Mouse (Mus musculus): Measurements from ENCODE around the gene Cbarp. TPM values are rescaled to one million over a fixed set of nuclear protein-coding genes. Genes with fewer than 3 reads are reported as not detected.

Gene Cbarp
- polyA plus RNA-seq, 1 experiment from 2014 or later: 30.0 TPM

GRCm38 (mm10) chr10:80104181-80104580 is 36.5 kb downstream of the Cbarp start:
- CTCF ChIA-PET: interaction anchor here (1.0 to 2.2 kb wide), 3 partner anchors 13 to 120 kb away, joined by 3 to 6 read pairs (median 4); partner anchors contain the start of gene Tmem259

GRCm38 (mm10) chr10:80103032-80103431 is 37.6 kb downstream of the Cbarp start:
- ChIA-PET POLR2A (interaction anchor here (0.7 to 1.6 kb wide), 7 partner anchors 11 to 113 kb away, joined by 3 to 7 read pairs (median 3); partner anchors contain the start of gene Cirbp), CTCF (interaction anchor here (1.0 to 1.2 kb wide), 2 partner anchors 20 to 119 kb away, joined by 3 to 4 read pairs; partner anchors contain the start of gene Tmem259)
- in situ Hi-C loops (cut with MboI; ENCODE audit: low pct_unique_long_range_greater_than_20kb): no loop called here
- no peaks in the 10 kb centered on the region for H3K27me3 ChIP-seq
- TF ChIP-seq CTCF (IDR thresholded peaks at IDR 0.05): no peak
- ATAC-seq: no peak
- DNase-seq (ENCODE audit: low read depth, low spot score): no peak

More at GRCm38 (mm10) chr10:80104181-80104580, 36.5 kb downstream of the Cbarp start:
- ATAC-seq (peak; percentile 28), DNase-seq (ENCODE audit: low read depth, low spot score) (peak; percentile 59)
- H3K27me3 ChIP-seq: no peaks in the 10 kb centered on the region
- TF ChIP-seq CTCF (IDR thresholded peaks at IDR 0.05): no peak
- POLR2A ChIA-PET: interaction anchor here (0.8 to 1.7 kb wide), 7 partner anchors 12 to 114 kb away, joined by 3 to 9 read pairs (median 3); partner anchors contain the start of gene Cirbp
- in situ Hi-C loops (cut with MboI; ENCODE audit: low pct_unique_long_range_greater_than_20kb): no loop called here

GRCm38 (mm10) chr10:80102216-80102915 is 38.3 kb downstream of the Cbarp start:
- ATAC-seq (peak; percentile 24), DNase-seq (ENCODE audit: low read depth, low spot score) (no peak)
- TF ChIP-seq CTCF (IDR thresholded peaks at IDR 0.05): no peak
- H3K27me3 ChIP-seq: no peaks in the 10 kb centered on the region
- in situ Hi-C loops (cut with MboI; ENCODE audit: low pct_unique_long_range_greater_than_20kb): no loop called here
- ChIA-PET CTCF (no interaction called here), POLR2A (interaction anchor here (1.3 to 1.5 kb wide), 2 partner anchors 11 to 51 kb away, joined by 3 to 4 read pairs; no protein-coding TSS in a partner anchor)

GRCm38 (mm10) chr10:80100982-80101381 is 39.7 kb downstream of the Cbarp start:
- in situ Hi-C loops (cut with MboI; ENCODE audit: low pct_unique_long_range_greater_than_20kb): no loop called here
- ChIA-PET CTCF (no interaction called here), POLR2A (interaction anchor here (0.5 to 2.8 kb wide), 5 partner anchors 10 to 173 kb away, joined by 3 to 11 read pairs (median 4); partner anchors contain the start of gene Stk11)
- DNase-seq (ENCODE audit: low read depth, low spot score) (no peak), ATAC-seq (peak; percentile 36)
- no peak for TF ChIP-seq CTCF (IDR thresholded peaks at IDR 0.05)
- H3K27me3 ChIP-seq: no peaks in the 10 kb centered on the region

- ChIA-PET CTCF (interaction anchor here (0.8 to 1.8 kb wide), 3 partner anchors 11 to 37 kb away, joined by 3 to 4 read pairs (median 4); no protein-coding TSS in a partner anchor), POLR2A (interaction anchor here (1.6 kb wide), 1 partner anchor 27 kb away, joined by 4 read pairs; no protein-coding TSS in a partner anchor)
- ATAC-seq: no peak
- DNase-seq (ENCODE audit: low read depth, low spot score): no peak
- in situ Hi-C loops (cut with MboI; ENCODE audit: low pct_unique_long_range_greater_than_20kb): no loop called here
- TF ChIP-seq CTCF (IDR thresholded peaks at IDR 0.05): no peak
- no peaks in the 10 kb centered on the region for H3K27me3 ChIP-seq
Observed at GRCm38 (mm10) chr10:80098630-80099029, 42.0 kb downstream of the Cbarp start.

- no peak for TF ChIP-seq CTCF (IDR thresholded peaks at IDR 0.05)
- ATAC-seq (no peak), DNase-seq (ENCODE audit: low read depth, low spot score) (no peak)
- ChIA-PET POLR2A (interaction anchor here (1.6 kb wide), 1 partner anchor 25 kb away, joined by 4 read pairs; no protein-coding TSS in a partner anchor), CTCF (no interaction called here)
- no peaks in the 10 kb centered on the region for H3K27me3 ChIP-seq
- in situ Hi-C loops (cut with MboI; ENCODE audit: low pct_unique_long_range_greater_than_20kb): no loop called here
Observed at GRCm38 (mm10) chr10:80097275-80097674, 43.4 kb downstream of the Cbarp start.

- H3K27me3 ChIP-seq: no peaks in the 10 kb centered on the region
- CTCF ChIA-PET: no interaction called here
- TF ChIP-seq CTCF (IDR thresholded peaks at IDR 0.05): no peak
- in situ Hi-C loops (cut with MboI; ENCODE audit: low pct_unique_long_range_greater_than_20kb): no loop called here
- DNase-seq (ENCODE audit: low read depth, low spot score) (no peak), ATAC-seq (no peak)
- POLR2A ChIA-PET: interaction anchor here (0.7 to 1.4 kb wide), 2 partner anchors 11 to 14 kb away, joined by 3 to 7 read pairs; no protein-coding TSS in a partner anchor
Observed at GRCm38 (mm10) chr10:80095547-80095946, 45.1 kb downstream of the Cbarp start.

- H3K27me3 ChIP-seq: no peaks in the 10 kb centered on the region
- ChIA-PET POLR2A (no interaction called here), CTCF (interaction anchor here (1.9 kb wide), 1 partner anchor 10 kb away, joined by 4 read pairs; no protein-coding TSS in a partner anchor)
- ATAC-seq (no peak), DNase-seq (ENCODE audit: low read depth, low spot score) (no peak)
- TF ChIP-seq CTCF (IDR thresholded peaks at IDR 0.05): no peak
- in situ Hi-C loops (cut with MboI; ENCODE audit: low pct_unique_long_range_greater_than_20kb): no loop called here
Observed at GRCm38 (mm10) chr10:80094684-80095083, 46.0 kb downstream of the Cbarp start.

GRCm38 (mm10) chr10:80094085-80094484 is 46.5 kb downstream of the Cbarp start:
- no peak for TF ChIP-seq CTCF (IDR thresholded peaks at IDR 0.05)
- ChIA-PET POLR2A (no interaction called here), CTCF (interaction anchor here (1.9 kb wide), 1 partner anchor 10 kb away, joined by 4 read pairs; no protein-coding TSS in a partner anchor)
- DNase-seq (ENCODE audit: low read depth, low spot score) (no peak), ATAC-seq (no peak)
- in situ Hi-C loops (cut with MboI; ENCODE audit: low pct_unique_long_range_greater_than_20kb): no loop called here
- H3K27me3 ChIP-seq: no peaks in the 10 kb centered on the region

GRCm38 (mm10) chr10:80092690-80093089 is 47.9 kb downstream of the Cbarp start:
- ChIA-PET CTCF (interaction anchor here (1.4 kb wide), 1 partner anchor 35 kb away, joined by 3 read pairs; no protein-coding TSS in a partner anchor), POLR2A (no interaction called here)
- DNase-seq (ENCODE audit: low read depth, low spot score): no peak
- in situ Hi-C loops (cut with MboI; ENCODE audit: low pct_unique_long_range_greater_than_20kb): no loop called here
- TF ChIP-seq CTCF (IDR thresholded peaks at IDR 0.05): no peak
- ATAC-seq: no peak
- no peaks in the 10 kb centered on the region for H3K27me3 ChIP-seq
